Mouse (Mus musculus): ENCODE data around the gene Pltp. TPM values are rescaled to one million over a fixed set of nuclear protein-coding genes. Genes with fewer than 3 reads are reported as not detected.
"Not testable (repeated sequence)": the region's sequence is repeated elsewhere in the genome, so short reads cannot be mapped to it uniquely, and the experiment has no call there.

Gene Pltp
- total RNA-seq, 2 experiments from 2014 or later, result 14.8 to 18.6 TPM

DNA sequence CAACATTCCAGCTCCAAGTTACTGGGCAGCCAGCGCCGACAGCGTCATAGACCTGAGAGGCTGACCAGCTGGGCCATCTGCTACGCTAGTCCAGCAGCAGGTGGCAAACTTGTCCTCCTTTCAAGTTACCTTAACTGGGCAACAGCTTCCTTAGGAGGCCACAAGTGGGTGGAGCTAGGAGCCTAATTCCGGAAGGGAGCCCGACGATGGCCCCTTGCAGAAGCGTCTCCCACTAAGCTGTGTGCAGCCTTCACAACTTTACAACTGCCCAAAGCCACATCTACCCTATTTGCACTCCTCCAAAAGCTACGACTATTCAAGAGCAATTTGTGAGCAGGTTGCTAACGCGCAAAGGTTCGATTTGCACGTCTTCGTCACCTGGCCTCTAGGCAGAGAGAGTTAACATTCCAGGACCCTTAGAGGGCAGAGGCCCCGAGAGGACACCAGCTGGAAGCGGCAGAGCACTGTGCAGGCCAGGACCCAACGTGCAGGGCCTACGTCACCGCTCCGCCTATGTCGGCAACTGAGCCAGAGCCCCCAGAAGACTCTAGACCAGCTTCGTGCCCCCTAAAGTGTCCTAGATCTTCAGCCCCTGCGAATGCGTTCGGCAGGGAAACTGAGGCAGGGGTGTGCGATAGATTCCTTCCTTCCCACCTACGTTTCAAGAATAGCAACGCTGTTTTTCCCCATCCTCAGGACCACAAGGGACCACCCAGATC lies 21.2 kb upstream of the Pltp start:
- DNase-seq, result peak; percentile 76

DNA sequence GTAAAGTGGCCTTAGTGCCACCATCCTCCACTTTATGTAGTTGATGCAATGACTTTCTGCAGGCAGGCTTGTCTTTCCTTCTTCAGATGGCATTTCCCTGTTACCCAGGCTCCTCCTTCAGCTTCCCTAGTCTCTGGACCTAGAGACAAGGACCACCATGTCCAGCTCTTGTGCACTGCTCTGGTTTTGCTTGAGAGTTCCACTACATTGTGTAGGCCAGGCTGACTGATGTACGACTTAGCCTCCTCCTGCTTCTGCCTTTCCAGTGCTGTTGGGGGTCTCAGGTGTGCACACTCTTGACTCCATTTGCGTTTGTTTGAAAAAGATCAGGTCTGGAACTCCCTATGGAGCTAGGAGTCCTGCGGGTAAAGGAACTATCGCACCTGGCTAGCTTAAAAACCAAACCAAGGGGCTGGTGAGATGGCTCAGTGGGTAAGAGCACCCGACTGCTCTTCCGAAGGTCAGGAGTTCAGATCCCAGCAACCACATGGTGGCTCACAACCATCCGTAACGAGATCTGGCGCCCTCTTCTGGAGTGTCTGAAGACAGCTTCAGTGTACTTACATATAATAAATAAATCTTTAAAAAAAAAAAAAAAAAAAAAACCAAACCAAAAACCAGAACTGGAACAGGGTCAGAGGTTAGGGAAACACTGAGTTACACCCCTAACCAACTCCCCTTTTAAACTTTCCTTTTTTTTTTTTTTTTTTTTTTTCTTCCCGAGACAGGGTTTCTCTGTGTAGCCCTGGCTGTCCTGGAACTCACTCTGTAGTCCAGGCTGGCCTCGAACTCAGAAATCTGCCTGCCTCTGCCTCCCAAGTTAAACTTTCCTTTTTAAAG lies 20.1 kb upstream of the Pltp start:
- DNase-seq, result not testable (repeated sequence)

DNA sequence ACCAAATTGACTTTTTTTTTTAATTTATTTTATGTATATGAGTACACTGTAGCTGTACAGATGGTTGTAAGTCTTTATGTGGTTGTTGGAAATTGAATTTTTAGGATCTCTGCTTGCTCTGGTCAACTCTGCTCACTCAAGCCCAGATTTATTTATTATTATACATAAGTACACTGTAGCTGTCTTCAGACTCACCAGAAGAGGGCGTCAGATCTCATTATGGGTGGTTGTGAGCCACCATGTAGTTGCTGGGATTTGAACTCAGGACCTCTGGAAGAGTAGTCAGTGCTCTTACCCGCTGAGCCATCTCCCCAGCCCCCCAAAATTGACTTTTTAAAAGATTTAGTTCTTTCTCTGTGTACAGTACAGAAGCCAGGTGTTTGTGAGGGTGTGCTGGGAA lies 18.1 kb upstream of the Pltp start:
- DNase-seq, result not testable (repeated sequence)

- DNase-seq, result no peak
Observed at GRCm38 (mm10) chr2:164874239-164874769, 16.8 kb upstream of the Pltp start.

DNA sequence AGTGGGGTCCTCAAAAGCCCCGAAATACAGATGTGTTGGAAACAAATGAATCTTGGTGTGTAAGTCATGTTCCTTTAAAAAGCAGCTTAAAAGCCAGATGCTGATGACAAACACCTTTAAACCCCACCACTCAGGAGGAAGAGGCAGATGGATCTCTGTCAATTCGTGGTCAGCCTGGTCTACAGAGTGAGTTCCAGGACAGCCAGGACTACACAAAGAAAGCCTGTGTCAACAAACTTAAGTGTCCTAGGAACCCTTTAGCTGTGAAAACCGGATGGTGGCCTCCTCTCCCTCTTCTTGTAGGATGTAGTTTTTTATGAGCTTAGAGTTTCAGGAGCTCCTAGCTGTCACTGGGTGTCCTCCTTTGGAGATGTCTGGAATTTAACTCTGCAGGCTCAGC lies 16.1 kb upstream of the Pltp start:
- DNase-seq, result no peak

DNA sequence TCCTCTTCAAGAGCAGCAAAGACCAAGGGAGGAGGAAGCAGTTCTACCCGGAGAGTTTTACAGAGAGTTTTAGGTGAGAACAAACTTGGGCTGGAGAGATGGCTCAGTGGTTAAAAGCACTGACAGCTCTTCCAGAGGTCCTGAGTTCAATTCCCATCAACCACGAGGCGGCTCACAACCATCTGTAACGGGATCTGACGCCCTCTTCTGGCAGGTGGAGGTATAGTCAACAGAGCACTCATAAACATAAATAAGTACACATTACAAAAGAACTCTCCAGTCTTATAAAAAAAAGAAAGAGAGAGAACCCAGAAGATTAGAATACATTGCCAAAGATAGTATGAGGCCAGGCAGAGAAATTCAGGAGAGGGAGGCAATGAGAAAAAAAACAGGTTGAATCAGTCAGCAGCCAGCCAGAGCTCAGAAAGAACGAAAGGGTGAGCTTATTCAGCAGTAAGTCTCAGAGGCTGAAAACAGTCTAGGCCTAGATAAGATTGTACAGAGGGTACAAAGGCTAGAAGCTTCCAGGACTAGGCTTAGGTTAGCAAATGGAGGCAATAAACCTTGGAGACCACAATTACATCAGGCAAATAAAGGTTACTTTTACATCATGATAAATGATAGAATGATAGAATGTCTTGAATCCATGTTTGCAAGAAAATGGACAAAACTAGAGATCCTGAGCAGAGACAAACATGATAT lies 14.2 kb upstream of the Pltp start:
- no peak for DNase-seq

DNA sequence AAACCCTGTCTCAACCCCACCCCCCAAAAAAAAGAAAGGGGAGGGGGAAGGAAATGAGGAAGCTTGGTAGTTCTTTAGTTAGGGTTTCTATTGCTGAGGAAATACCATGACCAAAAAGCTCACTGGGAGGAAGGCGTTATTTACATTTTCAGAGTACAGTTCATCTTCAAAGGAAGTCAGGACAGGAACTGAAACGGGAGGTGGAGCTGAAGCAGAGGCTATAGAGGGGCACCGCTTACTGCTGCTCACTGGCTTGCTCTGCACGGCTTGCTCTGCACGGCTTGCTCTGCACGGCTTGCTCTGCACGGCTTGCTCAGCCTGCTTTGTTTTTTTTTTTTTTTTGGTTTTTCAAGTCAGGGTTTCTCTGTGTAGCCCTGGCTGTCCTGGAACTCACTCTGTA lies 11.0 kb upstream of the Pltp start:
- DNase-seq, result no peak

- no peak for DNase-seq
Observed at GRCm38 (mm10) chr2:164867566-164867965, 10.1 kb upstream of the Pltp start.

DNA sequence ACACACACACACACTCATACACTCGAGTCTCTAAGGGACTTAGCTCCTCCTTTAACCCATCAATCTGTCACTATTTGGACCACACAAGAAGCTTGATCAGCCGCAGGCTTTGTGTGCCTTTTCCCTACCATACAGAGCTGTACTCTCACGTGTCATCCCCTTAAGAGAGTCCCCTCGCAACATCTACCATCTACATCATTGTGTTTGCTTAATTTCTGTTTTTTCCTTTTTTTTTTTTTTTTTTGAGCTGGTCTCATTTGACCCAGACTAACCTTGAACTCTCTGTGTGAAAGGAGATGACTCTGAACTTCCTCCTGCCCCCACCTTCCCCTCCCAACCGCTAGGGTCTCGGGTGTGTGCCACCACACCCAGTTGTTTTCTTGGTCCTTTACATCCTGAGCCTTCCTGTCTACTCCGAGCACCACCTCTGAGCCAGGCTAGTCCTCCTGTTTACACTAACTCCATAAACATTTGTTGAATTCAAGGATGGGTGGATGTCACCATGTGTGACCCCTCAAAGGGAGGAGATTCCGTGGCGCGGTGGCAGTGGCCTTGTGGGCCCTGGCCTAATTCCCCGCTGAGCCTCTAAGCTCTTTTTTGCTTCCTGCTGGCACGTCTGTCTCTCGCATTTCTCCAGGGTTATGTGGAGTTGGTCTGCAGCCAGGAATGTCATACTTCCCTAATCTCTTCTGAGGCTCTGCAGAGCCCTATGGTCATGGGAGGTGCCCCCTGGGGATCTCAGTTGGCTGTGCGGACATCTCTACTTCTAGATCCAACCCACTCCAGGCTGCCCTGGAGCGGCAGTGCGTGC lies 9.4 kb upstream of the Pltp start:
- DNase-seq, result no peak

GRCm38 (mm10) chr2:164864593-164864992 lies 7.1 kb upstream of the Pltp start:
- DNase-seq, result no peak

DNA sequence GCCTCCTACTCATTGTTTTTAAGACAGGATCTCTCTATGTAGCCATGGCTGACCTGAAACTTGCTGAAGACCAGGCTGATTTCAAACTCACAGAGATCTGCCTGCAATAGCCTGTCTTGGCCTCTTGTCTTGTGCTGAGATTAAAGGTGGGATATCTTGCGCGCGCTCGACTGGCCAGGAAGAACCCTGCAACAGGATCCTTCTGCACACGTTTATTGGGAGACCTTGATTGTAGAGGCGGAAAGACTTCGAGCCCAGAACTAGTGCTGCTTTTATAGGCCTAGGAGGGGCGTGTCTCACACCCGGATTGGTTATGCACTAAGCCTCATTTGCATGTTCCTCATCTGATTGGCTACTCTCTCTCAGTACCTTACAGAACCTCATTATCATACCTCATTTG lies 5.9 kb upstream of the Pltp start:
- DNase-seq, result not testable (repeated sequence)

DNA sequence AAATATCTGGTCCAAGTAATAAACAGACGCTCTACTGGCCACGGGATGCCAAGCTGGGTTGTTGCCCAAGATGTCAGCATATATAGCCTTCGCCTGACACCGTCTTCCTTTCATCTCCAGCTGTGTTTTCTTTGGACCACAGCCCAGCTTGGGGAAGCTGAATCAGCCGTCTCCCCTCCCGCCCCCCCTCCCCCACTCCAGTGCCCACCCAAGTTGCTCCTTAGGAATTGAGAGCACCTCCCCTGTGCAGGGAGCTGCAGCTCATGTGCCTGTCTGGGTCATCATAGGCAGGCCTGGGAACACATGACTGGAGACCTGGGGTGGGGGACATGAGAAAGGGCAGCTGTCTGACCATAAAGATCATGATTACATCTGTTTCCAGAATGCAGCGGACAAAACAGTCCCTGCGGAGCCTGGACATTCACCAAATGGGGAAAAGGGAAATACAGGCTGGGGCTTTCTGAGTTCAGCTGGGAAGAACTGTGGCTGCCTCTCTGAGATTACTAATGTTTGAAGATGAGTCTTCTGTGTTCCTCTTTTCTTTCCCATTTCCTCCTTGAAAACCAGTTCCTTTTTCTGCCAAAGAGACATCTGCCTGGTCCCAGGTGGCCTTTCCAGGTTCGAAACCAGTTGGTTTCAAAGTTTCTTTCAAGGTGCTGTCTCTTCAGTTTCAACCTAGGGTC lies 4.8 kb upstream of the Pltp start:
- peak; percentile 66 for DNase-seq

DNA sequence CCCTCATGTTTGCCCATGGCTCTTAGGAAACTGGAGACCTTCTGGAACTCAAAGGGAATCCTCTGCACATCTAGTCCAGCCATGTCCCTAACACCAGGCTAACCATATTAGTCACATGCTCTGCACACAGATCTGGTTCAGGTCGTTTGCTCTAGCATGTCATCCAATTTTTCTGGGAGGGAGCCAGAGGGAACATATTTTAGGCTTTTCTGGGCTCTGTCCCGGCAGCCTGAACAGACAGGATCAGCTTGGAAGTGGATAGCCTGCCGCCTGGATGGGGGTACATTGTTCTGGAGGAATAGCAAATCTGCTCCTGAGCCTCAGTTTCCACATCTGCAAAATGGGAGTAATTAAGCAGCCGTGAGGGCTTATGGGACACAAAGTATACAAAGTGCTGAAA lies 3.6 kb upstream of the Pltp start:
- DNase-seq, result no peak

DNA sequence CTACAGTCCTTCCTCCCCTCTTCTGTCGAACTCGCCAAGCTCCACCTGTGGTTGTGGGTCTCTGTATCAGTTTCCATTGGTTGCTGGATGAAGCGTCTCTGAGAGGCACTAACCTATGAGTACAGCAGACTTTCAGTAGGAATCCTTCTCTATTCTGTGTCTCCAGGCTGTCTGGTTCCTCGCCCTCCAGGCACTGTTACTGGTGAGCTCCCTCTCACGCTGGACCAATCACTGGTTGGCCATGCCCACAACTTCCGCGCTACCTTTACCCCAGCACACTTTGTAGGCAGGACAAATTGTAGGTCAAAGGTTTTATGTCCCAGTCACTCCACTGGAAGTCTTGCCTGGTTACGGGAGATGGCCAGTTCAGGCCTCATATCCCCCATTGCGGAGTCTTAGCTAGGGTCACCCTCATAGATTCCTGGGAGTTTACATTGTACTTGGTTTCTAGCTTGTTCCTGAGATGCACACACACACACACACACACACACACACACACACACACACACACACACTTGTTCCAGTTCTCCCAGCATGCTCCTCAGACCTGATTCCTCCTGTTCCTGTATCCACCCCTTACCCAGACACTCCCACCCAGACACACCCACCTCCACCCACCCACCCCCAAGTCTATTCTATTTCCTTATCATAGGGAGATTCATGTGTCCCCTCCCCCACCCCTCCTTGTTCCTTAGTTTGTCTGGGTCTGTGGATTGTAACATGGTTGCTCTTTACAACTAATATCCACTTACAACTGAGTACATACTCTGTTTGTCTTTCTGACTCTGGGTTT lies 2.3 kb upstream of the Pltp start:
- DNase-seq, result no peak

DNA sequence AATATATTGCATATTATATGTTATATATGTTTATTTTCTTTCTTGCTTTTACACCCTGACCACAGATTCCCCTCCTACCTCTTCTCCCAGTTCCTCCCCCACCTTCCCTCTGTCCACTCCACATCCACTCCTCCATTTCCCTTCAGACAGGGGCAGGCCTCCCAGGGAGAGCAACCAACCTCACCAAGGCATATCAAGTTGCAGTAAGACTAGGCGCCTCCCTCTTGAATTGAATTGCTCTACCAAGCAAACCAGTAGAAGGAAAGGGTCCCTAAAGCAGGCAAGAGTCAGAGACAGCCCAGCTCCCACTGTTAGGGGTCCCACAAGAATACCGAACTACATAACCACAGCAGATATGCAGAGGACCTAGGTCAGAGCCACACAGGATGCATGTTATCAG lies 1.6 kb upstream of the Pltp start:
- DNase-seq, result no peak

DNA sequence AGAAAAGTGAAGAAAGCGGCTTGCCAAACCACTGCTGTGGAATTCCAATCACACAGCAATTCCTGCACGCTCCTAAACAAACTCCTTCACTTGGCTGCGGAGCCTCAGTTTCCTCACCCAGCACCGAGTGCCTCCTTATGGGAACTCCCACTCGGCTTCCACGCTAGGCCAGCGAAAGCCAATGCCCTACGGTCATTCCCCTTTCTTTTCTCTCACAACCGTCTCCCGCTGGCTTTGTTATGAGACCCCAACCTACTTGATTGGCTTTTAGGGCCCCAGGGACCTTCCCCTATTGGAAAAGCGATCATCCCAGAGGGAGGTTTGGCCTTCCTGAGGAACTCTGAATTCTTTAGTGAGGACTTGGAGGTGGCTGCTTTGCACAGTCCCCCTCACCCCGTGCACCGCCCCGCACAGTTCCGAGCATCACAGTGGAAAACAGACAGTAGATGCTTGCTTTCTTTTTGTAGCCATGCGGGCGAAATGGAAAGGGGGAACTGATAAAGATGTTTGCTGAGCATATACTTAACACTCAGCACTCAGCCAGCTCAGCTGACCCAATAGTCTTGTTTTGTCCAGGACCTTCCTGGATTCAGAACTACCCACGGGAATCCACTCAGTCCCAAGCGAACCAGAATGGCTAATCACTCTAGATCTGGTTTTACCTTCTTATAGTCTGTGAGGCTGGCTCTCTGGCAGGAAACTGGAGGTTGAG lies 487 bp upstream of the Pltp start:
- no peak for DNase-seq

- DNase-seq, result no peak
Observed at GRCm38 (mm10) chr2:164856309-164857100, 1.0 kb downstream of the Pltp start.

GRCm38 (mm10) chr2:164855572-164855971 lies 1.9 kb downstream of the Pltp start:
- not testable (repeated sequence) for DNase-seq

DNA sequence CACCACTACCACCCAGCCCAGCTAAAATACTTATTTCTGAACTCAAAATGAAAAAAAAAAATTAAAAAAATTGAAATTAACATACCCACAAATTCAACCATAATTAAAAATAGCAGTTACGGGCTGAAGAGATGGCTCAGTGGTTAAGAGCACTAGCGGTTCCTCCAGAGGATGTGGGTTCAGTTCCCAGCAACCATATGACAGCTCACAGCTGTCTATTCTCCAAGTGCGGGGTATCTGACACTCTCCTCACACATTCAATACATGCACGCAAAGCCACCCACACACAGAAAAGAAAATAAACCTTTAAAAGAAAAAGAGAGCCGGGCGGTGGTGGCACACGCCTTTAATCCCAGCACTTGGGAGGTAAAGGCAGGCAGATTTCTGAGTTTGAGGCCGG lies 7.5 kb downstream of the Pltp start:
- DNase-seq, result no peak

Measured in gastrocnemius, postnatal 25 days (tissue).